Mouse (Mus musculus) liver, adult (tissue): ENCODE results near the gene Wdr46.
A peak's percentile ranks its signal among the peaks of the same experiment; 100 is the strongest.
"Not testable (repeated sequence)": the region's sequence is repeated elsewhere in the genome, so short reads cannot be mapped to it uniquely, and the experiment has no call there.

Experiments
- GATA4 ChIP-seq: IDR thresholded peaks from 2 replicates; pipeline ENCODE4 v1.6.1; 2014; ENCODE audit warnings: mild to moderate bottlenecking, low read length; ENCODE audit not compliant: insufficient replicate concordance

The Wdr46 gene

DNA sequence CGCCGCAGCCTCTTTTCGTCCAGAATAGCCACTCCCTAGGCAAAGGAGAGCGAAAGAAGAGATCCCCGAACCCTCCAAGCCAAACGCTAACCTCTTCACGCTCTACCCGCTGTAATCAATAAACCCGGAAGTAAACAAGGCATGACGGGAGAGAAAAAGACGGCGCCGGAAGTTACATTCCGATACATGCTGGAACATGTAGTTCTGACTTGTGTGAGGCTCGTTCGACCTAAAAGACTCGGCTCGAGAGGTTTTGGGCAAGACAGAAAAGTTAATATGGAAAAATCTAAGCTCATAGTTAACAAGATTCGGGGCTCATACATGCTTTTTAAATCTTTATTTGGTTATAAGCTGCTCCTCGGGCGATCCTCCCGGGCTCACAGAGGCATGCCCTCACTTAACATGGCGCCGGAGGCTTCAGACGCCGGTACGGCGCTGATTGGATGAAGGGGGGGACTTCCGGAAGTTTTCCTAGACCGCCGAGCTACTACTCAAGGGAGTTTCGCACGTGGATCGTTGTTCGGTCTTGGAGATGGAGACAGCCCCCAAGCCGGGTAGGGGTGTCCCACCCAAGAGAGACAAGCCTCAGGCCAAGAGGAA is at the start of gene Wdr46, which contains the start of gene Pfdn6:
Gene Wdr46, plus strand, starts transcription at position 455 of the 600 bp plus-strand sequence.
Gene Pfdn6, minus strand, starts transcription at position 138 of the 600 bp plus-strand sequence.
- TF ChIP-seq GATA4 = peak; percentile 82; the same call in 1 of the 2 replicates

DNA sequence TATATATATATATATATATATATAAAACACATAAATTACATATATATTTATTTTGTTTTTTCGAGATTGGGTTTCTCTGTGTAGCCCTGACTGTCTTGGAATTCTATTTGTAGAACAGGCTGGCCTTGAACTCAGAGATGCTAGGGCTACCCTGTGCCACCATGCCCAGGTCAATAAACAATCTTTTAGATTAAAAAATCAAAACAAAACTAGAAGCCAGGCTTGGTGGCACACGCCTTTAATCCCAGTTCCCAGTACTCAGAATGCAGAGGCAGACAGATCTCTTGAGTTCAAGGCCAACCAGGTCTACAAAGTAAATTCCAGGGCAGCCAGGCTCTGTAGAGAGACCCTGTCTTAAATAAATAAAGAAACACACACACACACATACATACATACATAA is 49.1 kb upstream of the Wdr46 start:
- TF ChIP-seq GATA4 = no peak

DNA sequence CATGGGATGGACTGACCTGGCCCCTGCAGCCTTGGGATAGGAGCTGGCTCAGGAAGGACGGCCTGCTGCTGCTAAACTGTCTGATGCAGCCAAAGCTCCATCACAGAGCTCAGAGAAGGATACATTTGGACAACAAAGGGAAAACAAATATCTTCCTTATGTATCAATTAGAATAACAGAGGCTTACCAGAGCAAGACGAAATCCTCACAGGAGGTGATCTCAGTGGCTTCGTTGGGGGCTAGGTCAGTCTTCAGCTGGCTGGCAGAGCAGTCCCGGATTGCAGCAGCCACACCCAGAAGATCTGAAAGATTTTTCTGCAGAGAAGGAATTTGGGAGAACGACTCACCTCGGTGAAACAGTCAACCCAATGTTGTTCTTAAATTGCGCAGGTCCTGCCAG is 48.0 kb upstream of the Wdr46 start:
- TF ChIP-seq GATA4 = no peak

DNA sequence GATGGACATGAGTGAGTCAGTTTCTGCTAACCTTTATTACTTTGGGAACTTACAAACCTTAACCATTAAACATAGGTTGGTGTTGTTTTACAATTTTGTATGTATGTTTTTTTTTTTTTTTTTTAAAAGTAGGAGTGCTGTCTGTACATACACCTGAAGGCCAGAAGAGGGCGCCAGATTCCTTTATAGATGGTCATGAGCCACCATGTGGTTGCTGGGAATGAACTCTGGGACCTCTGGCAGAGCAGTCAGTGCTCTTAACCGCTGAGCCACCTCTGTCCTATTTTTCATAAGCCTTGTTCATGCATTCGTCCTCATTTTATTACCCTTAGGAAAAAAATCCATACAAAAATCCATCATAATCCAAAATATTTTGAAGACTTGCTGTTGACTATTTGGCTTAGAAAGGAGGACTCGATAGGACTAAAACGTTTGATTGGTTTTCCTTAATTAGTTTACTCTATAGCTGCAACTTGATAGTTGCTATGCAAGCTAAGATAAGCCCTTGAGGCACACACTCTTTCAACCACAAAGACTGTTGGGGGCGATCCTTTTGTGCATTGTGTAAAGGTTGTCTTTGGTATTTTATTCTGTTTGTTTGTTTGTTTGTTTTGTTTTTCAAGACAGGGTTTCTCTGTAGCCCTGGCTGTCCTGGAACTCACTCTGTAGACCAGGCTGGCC is 43.2 kb upstream of the Wdr46 start:
- no peak for TF ChIP-seq GATA4

DNA sequence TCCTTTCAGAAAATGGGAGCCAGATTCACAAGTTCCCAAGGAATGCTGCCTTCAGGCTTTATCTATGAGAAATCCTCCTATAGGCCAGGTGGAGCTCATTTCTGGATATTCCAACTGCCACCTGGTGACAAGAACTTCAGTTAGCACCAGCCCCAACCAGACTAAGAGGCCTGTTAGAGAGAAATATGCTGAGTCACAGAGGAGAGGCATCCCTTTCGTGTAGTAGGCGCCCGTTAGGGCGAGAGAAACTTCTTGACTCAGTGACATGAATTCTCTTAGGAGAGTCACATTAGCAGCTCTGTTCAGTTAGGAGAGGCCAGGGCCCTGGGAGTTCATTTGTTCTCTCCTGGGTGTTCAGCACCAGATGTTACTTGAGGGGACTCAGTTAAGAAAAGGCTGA is 40.8 kb upstream of the Wdr46 start:
- no peak for TF ChIP-seq GATA4

DNA sequence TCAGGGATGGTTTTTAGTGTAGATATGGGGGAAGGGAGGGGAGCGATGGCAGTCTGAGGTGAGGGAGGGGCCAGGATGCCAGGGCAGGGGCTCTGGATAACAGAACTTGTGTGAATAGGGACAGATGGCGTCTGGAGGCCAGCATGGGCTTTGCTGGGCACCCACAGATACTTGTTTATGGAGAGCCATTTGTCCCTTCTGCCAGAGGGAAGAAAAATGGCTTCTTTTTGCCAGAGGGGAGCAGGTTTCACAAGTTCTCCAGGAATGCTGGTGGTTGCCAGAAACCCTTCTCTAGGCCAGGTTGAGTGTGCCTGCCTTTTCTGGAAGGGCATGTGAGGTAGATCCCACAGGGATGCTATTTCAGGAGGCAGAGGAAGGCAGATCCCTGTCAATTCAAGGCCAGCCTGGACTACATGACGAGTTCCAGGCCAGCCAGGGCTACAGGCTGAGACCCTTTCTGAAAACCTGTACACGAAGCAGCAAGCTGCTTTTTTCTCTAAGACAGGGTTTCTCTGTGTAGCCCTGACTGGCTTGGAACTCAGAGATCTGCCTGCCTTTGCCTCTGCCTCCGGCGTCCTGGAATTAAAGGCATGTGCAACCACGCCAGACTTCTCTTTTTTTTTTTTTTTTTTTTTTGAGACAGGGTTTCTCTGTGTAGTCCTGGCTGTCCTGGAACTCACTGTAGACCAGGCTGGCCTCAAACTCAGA is 40.0 kb upstream of the Wdr46 start:
- TF ChIP-seq GATA4 = no peak

DNA sequence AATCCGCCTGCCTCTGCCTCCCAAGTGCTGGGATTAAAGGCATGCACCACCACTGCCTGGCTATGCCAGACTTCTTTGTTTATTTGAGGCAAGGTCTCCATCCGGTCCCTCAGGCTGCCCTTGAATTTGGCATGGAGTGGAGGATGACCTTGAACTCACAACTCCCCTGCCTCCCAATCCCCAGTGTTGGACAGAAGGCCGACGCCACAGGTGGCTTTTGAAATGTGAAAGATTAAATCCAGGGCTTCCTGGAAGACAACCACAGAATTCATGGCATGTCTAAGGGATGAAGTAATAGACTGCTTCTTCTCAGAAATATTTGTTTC is 39.5 kb upstream of the Wdr46 start:
- no peak for TF ChIP-seq GATA4

DNA sequence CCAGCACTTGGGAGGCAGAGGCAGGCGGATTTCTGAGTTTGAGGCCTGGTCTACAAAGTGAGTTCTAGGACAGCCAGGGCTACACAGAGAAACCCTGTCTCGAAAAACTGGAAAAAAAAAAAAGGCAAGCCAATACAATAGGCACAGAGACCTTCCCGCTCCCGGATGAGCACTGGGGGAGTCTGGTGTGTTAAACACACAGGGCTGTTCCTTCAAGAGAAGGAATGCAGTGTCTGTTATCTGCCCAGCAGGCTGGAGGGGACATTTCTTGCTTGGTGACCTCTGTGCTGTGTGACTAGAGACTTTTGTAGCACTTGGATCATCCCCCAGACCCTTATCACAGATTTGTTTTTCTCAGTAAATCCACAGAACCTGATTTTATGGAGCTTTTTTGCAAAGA is 38.8 kb upstream of the Wdr46 start:
- no peak for TF ChIP-seq GATA4

DNA sequence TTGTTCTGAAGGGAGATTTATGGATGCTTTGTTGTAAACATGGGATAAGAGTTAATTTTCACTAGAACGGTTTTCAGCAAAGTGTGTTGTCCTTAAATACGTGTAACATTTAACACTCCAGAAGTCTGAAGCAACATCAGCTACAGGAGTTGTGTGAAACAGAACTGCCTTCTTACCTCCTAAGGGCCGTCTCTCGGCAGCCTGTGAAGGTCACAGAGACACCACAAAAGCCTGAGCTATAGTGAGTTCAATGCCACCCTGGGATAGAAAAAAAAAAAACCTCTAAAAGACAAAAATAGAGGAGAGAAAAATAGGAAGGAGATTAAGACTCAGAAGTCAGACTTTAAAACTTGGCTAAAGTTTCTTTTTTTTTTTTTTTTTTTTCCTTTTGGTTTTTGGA is 38.4 kb upstream of the Wdr46 start:
- no peak for TF ChIP-seq GATA4

DNA sequence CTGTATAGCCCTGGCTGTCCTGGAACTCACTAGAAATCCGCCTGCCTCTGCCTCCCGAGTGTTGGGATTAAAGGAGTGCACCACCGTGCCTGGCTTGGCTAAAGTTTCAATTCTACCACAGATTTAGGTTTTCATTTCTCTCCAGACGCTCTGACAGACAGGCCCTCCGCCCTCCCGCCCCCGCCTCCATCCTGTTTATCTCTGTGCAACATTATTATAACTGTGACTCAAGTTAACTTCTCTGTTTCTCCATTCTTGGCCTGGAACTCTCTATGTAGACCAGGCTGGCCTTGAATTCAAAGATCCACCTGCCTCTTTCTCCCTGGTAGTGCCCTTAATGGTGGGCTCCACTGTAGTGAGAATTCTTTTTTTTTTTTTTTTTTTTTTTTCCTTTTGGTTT is 38.0 kb upstream of the Wdr46 start:
- TF ChIP-seq GATA4 = no peak

DNA sequence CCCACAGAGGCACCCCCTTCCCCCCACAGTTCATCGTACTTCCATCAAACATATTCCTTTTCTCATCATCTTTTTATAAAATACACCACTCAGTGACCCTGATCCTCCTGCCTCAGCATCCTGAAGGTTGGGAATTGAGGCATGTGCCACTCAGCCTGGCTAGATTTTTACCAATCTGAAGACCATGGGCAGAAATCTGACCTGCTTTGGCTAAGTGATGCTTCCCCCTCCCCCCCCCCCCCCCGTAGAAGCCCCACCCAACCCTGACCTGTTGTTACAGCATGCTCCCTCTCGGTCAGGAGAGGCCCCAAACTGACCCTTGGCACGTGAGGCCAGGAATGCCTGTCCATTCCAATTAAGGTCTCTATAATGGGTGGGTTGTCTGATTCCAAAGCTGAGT is 35.6 kb upstream of the Wdr46 start, which contains the start of gene Platr17:
Gene Platr17, plus strand, starts transcription at position 301 of the 400 bp plus-strand sequence.
- TF ChIP-seq GATA4 = not testable (repeated sequence)

DNA sequence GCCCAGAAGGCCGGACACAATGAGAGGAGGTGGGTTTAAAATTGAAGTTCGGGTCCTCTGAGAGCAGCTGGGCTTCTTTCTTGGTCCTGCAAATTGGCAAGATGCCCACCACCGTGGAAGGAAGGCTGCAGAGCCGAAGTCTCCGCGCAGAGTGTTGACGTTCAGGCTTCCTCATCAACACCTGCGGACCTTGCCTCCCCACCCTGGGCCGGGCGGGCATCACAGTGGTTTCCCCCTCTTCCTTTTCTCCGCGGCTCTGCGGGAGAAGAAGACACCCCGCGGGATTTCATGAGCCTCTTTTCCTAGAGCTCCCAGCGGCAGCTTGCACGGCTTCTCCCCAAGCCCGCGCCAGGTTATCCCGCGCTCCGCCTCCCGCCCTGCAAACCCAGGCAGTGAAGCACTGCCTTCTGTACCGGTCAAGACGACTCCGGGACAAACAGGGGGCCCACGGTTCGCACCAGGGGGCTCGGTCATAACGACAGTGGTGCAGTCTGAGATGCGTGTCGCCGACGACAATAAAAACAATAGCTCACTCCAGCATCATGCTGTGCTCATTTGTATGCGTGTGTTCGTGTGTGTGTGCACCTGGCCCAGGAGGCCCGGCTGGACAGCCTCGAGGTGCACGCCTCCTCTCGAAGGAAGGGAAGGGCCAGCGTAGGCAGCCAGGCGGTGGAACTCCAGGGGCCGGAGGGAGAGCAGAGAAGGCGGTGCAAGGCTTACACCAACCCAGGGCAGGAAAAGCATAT is 32.0 kb upstream of the Wdr46 start:
- no peak for TF ChIP-seq GATA4

DNA sequence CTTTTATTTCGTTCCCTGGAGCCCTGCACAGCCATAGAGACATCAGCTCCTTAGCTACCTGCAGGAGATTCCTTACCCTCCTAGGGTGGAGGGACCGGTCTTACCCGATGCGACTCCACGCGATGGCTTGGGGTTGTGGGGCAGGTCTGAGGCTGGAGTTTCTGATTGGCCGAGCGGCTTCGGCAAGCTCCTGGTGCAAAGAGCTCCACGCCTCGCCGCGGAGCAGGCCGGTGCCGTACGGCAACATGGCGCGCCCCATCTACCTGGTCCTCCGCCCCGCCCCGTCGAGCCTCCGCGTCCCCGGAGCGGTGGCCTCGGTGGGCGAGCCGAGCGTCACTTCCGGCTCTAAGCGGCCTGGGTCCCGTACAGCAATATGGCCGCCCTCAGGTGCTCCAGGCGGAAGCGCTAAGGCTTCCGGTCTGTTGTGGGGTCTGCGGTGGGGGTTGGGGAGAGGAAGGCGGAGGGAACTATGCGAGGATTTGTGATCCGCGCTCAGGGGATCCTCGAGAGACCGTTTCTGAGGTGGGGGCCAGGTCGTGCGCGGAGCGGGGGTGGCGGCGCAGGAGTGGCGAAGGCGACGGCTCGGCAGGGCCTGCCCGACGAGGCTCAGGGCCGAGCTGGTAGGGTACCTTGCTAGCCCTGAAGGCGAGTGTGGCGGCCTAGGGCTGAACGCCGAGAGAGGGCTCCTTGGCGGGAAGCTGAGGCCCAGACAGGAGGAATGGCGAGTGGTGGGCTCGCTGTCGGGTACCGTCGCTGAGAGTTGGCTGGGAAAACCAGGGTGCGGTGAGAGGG is 31.2 kb upstream of the Wdr46 start, which contains the start of gene Daxx:
Gene Daxx, plus strand, starts transcription at position 338 of the 792 bp plus-strand sequence.
- no peak for TF ChIP-seq GATA4

DNA sequence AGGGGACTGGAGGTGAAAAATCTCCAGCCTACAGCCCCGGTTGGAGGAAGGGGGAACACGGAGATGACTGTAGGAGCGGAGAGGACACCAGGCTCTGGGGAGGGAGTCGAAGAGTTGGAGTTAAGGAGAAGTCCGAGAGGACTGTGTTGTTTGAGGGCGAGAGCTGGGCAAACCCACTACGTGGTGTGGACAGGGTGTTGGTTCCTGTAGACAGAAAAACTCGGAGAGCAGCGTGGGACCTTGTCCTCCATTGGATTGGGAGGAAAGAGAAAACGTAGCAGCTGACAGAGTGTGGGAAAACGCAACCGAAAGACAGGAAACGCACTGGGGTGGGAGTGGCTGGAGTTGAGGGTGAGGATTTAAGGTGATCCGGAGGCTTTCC is 30.6 kb upstream of the Wdr46 start:
- no peak for TF ChIP-seq GATA4

DNA sequence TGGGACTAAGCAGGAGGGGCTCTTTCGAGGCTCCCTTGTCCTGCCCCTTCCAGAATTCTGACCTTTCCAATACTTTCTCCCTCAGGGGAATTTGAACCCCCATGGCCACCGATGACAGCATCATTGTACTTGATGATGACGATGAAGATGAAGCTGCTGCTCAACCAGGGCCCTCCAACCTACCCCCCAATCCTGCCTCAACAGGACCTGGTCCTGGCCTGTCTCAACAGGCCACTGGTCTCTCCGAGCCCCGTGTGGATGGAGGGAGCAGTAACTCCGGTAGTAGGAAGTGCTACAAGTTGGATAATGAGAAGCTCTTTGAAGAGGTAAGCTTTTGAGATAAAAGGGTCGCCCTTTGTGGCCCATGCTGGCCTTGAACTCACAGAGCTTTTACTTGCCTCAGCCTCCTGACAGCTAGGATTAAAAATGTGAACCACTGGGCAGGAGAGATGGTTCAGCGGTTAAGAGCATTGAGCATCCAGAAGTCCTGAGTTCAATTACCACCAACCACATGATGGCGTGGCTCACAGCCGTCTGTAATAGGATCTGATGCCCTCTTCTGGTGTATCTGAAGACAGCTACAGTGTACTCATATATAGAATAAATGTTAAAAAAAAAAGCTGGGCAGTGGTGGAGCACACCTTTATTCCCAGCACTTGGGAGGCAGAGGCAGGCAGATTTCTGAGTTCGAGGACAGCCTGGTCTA is 30.0 kb upstream of the Wdr46 start:
- TF ChIP-seq GATA4 = no peak
